Mouse (Mus musculus) thymus, postnatal 25 days (tissue): ENCODE results near the gene Clrn3.

Experiments used
- DNase-seq: peaks from one replicate; pipeline ENCODE4 v3.0.0; 2022

The Clrn3 gene

GRCm38 (mm10) chr7:135485796-135486410 is 42.6 kb downstream of the Clrn3 start:
- no peak for DNase-seq

GRCm38 (mm10) chr7:135485116-135485795 is 43.2 kb downstream of the Clrn3 start:
- DNase-seq, result no peak

- DNase-seq, result no peak
These were observed 44.1 kb downstream of the Clrn3 start for GRCm38 (mm10) chr7:135484341-135484740.

- DNase-seq, result no peak
These were observed 44.7 kb downstream of the Clrn3 start for GRCm38 (mm10) chr7:135483751-135484150.

- DNase-seq, result no peak
These were observed 47.3 kb downstream of the Clrn3 start for GRCm38 (mm10) chr7:135481150-135481549.

GRCm38 (mm10) chr7:135479912-135480311 is 48.5 kb downstream of the Clrn3 start:
- DNase-seq, result no peak

GRCm38 (mm10) chr7:135479322-135479880 is 49.1 kb downstream of the Clrn3 start:
- no peak for DNase-seq

GRCm38 (mm10) chr7:135477256-135477655 is 51.2 kb downstream of the Clrn3 start:
- DNase-seq, result no peak

GRCm38 (mm10) chr7:135475981-135476380 is 52.5 kb downstream of the Clrn3 start:
- DNase-seq, result no peak

GRCm38 (mm10) chr7:135470319-135470718 is 58.1 kb downstream of the Clrn3 start:
- no peak for DNase-seq

GRCm38 (mm10) chr7:135468631-135469030 is 59.8 kb downstream of the Clrn3 start:
- no peak for DNase-seq

GRCm38 (mm10) chr7:135465293-135465692 is 63.2 kb downstream of the Clrn3 start:
- DNase-seq, result no peak

- peak; percentile 22 for DNase-seq
These were observed 63.7 kb downstream of the Clrn3 start for GRCm38 (mm10) chr7:135464689-135465259.
